Mouse (Mus musculus): ENCODE results near the gene Sycp2l.

GRCm38 (mm10) chr13:41098325-41098724 lies 15.8 kb upstream of the Sycp2l start:
- no peak for TF ChIP-seq CTCF (IDR thresholded peaks at IDR 0.05; ENCODE audit: insufficient read depth, low read length)
- TF ChIP-seq POLR2A (IDR thresholded peaks at IDR 0.05; ENCODE audit: borderline replicate concordance, extremely low read depth, low read depth, low read length): no peak

Data from lung, adult 2 months (tissue).